ENCODE assay signal across 22 mouse cellular contexts in the genomic region with DNA sequence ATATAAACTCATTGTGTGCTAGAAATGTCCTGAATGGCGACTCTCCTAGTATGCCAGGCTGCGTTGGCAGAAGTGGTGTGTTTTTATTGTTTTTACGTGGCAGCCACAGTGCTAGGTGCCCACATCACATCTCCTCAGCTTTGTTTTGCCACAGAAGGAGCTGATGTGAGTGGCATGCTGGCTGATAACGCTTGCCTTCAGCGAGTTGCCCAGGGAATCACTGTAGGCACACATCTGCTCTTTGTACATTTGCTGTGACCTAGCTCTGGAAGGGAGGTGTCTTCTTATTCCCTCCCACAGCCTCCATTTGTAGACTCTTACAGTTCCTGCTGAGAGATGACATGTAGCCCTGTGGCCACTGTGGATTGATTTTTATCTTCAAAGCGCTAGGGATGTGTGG.
"Had no signal": no experiment of that assay in that cellular context is flagged by ENCODE, and none has a peak within 500 bp of the region (broad histone marks: within the 10 kb centered on the region; RNA-seq: fewer than 3 reads in every experiment).

No protein-coding gene starts in this region.

- H3K9me3 ChIP-seq: heart, embryonic 12.5 days; hindbrain, embryonic 13.5 days; hindbrain, embryonic 15.5 days; kidney, embryonic 15.5 days; limb, embryonic 10.5 days; limb, embryonic 12.5 days had no signal

- H3K27ac ChIP-seq: heart, adult 2 months; hindbrain, embryonic 13.5 days; hindbrain, embryonic 15.5 days; hindbrain, postnatal 0 days; kidney, embryonic 15.5 days; kidney, postnatal 0 days; left cerebral cortex, adult 2 months; limb, embryonic 10.5 days; limb, embryonic 12.5 days had no signal

- DNase-seq: forebrain, postnatal 0 days; gastrocnemius, postnatal 10 days; gastrocnemius, postnatal 36 days; heart, adult 11 months; heart, adult 2 months; heart, postnatal 10 days; kidney, adult 11 months; kidney, adult 2 months; kidney, adult 9 months; kidney, postnatal 14 days; kidney, postnatal 36 days; liver had no signal

- H3K4me3 ChIP-seq: heart, adult 2 months; heart, embryonic 12.5 days; hindbrain, embryonic 13.5 days; hindbrain, embryonic 15.5 days; kidney, embryonic 15.5 days; left cerebral cortex, adult 2 months; limb, embryonic 10.5 days; limb, embryonic 12.5 days had no signal

- H3K36me3 ChIP-seq: hindbrain, embryonic 13.5 days; hindbrain, embryonic 15.5 days had no signal

- ATAC-seq: forebrain, postnatal 0 days; hindbrain, postnatal 0 days; intestine, embryonic 16.5 days had no signal

- H3K27me3 ChIP-seq: heart, embryonic 12.5 days; hindbrain, embryonic 13.5 days; hindbrain, embryonic 15.5 days; kidney, embryonic 15.5 days; limb, embryonic 12.5 days had no signal
